Mouse (Mus musculus): ENCODE measurements at regions not wholly inside any gene's neighbourhood (a gene's known extent, or its start where the extent isn't known, plus 50 kb on each side); places are given as distances from the start of the nearest gene placed in this dataset.
A peak's percentile ranks its signal among the peaks of the same experiment; 100 is the strongest.

DNA sequence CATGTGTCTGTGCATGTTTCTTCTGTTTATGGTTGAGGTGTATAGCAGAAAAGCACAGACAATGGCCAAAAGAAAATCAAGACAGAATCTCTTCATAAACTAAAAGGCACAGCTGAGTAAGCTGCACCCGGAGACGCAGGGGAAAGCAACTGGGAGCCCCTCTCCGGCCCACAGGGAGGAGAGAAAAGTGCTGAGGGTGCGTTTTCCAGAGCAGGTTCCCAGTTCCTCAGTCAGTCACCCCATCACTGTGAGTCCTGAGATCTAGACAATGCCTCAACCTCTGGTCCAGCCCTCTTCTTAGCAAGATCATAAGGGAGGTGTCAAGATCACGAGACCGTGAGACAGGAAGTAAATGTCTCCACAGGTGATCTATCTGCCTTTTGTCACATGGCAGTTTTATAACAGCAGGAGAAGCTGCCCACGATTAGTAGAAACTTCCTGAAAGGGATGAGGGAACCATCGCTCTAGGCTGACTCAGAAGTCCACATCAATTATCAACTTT lies 110.7 kb downstream of the Tmem17 start:
- no peaks in the 10 kb centered on the region for H3K36me3 ChIP-seq (replicated peaks)
- DNase-seq (ENCODE audit: low spot score): no peak
- H3K9me3 ChIP-seq: no peaks in the 10 kb centered on the region
- no peaks in the 10 kb centered on the region for H3K27me3 ChIP-seq (replicated peaks; ENCODE audit: low read depth, poor library complexity, severe bottlenecking)
- no peak overlapping the region for H3K4me3 ChIP-seq
- peak overlapping the region; percentile 59; the same call in 1 of the 2 replicates for H3K27ac ChIP-seq (replicated peaks)
- 74% methylated on average over 8 of the region's 8 CpGs for WGBS
- peaks cover 8% of the 10 kb centered on the region for H3K4me1 ChIP-seq

DNA sequence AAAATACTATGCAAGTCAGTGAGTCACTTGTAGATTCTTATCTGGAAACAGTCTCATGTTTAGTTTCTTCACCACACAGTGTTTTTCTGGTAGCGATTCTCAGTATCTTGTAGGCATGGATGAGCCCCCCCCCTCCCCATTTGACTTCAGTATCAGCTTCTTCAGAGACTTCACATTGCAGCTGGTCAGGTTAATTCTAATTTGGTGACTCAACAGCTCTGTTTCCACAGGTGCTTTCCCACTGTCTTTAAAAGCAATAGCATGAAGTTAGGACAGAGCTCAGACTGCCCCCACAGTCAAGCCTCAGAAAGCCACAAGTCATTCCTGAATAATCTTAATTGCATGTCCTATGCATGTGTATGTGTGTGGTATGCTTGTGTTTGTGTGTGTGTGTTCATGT lies 114.5 kb downstream of the Tmem17 start:
- Histone ChIP-seq H3K9me3 (no peaks in the 10 kb centered on the region), H3K27me3 (replicated peaks; ENCODE audit: low read depth, poor library complexity, severe bottlenecking) (no peaks in the 10 kb centered on the region), H3K4me3 (no peak overlapping the region), H3K4me1 (peaks cover 19% of the 10 kb centered on the region), H3K27ac (replicated peaks) (no peak overlapping the region), H3K36me3 (replicated peaks) (no peaks in the 10 kb centered on the region)
- WGBS: 94% methylated on average over 1 of the region's 1 CpGs
- no peak for DNase-seq (ENCODE audit: low spot score)

DNA sequence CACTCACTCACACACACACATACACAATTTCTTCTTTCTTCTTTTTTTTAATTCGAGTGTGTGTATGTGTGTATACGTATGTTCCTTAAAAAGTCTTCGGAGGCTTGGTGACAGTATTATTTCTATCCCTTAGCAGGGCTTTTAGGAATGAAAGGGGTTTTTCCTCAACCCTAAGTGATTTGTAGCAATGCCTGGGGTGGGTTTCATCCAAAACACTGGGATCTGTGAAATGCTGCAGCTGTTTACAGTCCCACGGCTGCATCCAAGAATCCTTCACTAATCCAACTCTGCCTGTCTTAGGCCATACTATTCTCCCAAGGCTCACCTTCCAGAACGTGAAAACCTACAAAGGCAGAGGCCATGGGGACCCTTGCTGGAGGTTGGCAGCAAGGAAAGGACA lies 116.6 kb downstream of the Tmem17 start:
- WGBS: 93% methylated on average over 5 of the region's 5 CpGs
- no peaks in the 10 kb centered on the region for H3K36me3 ChIP-seq (replicated peaks)
- no peaks in the 10 kb centered on the region for H3K9me3 ChIP-seq
- no peak for DNase-seq (ENCODE audit: low spot score)
- H3K27ac ChIP-seq (replicated peaks): no peak overlapping the region
- no peak overlapping the region for H3K4me3 ChIP-seq
- peaks cover 25% of the 10 kb centered on the region for H3K4me1 ChIP-seq
- H3K27me3 ChIP-seq (replicated peaks; ENCODE audit: low read depth, poor library complexity, severe bottlenecking): no peaks in the 10 kb centered on the region

DNA sequence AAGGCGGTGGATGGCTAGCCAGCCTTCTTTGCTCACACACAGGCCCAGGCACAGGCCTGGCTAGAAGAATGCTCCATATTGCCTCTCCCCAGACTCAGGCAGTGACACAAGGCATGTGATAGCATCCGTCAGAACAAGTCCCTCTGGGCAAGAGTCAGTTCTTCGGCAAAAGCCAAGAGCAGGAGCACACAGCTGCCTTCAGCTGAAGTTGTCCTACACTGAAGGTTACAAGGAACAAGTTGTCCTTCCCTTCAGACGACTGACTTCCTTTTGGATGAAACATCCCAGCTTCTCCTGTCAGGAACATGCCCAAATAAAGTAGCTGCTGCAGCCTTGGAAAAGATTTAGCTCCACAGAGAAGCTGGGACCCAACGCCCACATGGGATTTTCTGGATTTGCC lies 117.1 kb downstream of the Tmem17 start:
- H3K27ac ChIP-seq (replicated peaks): peak overlapping the region; percentile 75; the same call in 1 of the 2 replicates
- H3K4me1 ChIP-seq: peaks cover 25% of the 10 kb centered on the region
- no peaks in the 10 kb centered on the region for H3K27me3 ChIP-seq (replicated peaks; ENCODE audit: low read depth, poor library complexity, severe bottlenecking)
- no peak for DNase-seq (ENCODE audit: low spot score)
- H3K36me3 ChIP-seq (replicated peaks): no peaks in the 10 kb centered on the region
- no peaks in the 10 kb centered on the region for H3K9me3 ChIP-seq
- H3K4me3 ChIP-seq: peak overlapping the region; percentile 44; the same call in 1 of the 2 replicates
- WGBS: 84% methylated on average over 5 of the region's 5 CpGs

DNA sequence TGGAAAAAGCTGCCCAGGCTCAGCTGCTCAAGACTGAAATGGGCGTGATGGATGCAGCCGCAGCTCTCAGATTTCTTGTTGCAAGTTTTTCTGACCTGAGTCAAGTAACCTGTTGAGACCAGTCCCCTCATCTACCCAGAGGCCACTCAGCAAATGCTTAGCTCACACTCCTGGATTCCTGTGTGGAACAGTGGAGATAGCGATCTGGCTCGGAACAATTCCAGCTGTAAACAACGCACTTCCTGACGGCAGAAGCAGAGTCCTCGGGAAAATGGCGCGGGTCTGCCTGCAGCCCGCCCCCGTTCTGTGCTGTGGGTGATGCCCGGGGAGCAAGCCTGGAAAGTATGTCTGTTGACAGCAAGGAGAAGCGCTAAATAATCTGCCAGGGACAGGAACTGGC lies 117.7 kb downstream of the Tmem17 start:
- WGBS: 20% methylated on average over 13 of the region's 13 CpGs

DNA sequence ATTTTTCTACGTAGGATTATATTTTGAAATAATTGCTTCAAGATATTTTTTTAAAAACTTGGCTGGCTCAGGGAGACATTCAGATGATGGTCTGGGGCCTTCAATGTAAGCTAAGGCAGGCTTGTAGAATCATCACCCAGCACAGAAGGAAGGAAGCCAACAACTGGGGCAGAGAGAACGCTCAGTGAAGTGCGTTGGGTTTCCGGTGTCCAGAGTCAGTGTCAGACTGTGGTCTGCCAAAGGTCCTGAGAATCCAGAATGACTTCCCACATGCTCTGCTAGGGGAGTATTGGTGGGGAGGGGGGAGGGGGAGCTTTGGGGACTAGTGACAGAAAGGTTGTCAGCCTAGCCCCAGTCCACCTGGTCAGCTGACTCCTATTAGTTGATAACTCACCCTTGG lies 118.1 kb downstream of the Tmem17 start:
- H3K27ac ChIP-seq (replicated peaks): peak overlapping the region; percentile 75
- WGBS: 70% methylated on average over 4 of the region's 4 CpGs

More for the DNA sequence above, 117.7 kb downstream of the Tmem17 start:
- peak overlapping the region; percentile 44 for H3K4me3 ChIP-seq
- H3K27me3 ChIP-seq (replicated peaks; ENCODE audit: low read depth, poor library complexity, severe bottlenecking): no peaks in the 10 kb centered on the region
- peaks cover 25% of the 10 kb centered on the region for H3K4me1 ChIP-seq
- peak overlapping the region; percentile 75 for H3K27ac ChIP-seq (replicated peaks)
- DNase-seq (ENCODE audit: low spot score): peak; percentile 58
- no peaks in the 10 kb centered on the region for H3K36me3 ChIP-seq (replicated peaks)
- H3K9me3 ChIP-seq: no peaks in the 10 kb centered on the region

DNA sequence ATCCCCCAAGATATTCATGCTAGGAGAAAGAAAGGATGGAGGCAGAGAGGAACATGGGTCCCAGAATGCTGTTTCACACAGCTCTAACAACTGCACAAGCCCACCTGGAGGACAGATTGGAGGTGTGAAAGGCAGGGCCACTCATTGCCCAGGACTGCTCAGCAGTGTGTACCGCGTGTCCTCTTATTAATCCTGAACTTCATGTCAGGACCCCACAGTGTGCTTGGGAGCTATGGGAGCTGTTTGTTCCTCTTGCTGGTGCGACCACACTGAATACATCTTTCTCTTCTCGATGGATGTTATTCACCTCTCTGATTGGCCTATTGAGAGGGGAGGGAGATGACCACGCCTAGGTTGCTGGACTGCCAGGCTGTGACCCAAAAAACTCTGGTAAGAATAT lies 119.1 kb downstream of the Tmem17 start:
- Histone ChIP-seq H3K9me3 (no peaks in the 10 kb centered on the region), H3K27ac (replicated peaks) (no peak overlapping the region), H3K27me3 (replicated peaks; ENCODE audit: low read depth, poor library complexity, severe bottlenecking) (no peaks in the 10 kb centered on the region), H3K4me3 (no peak overlapping the region), H3K36me3 (replicated peaks) (no peaks in the 10 kb centered on the region), H3K4me1 (peaks cover 25% of the 10 kb centered on the region)
- WGBS: 80% methylated on average over 5 of the region's 5 CpGs
- DNase-seq (ENCODE audit: low spot score): no peak

More for the DNA sequence above, 118.1 kb downstream of the Tmem17 start:
- H3K27me3 ChIP-seq (replicated peaks; ENCODE audit: low read depth, poor library complexity, severe bottlenecking): no peaks in the 10 kb centered on the region
- no peaks in the 10 kb centered on the region for H3K9me3 ChIP-seq
- no peak for DNase-seq (ENCODE audit: low spot score)
- H3K36me3 ChIP-seq (replicated peaks): no peaks in the 10 kb centered on the region
- peaks cover 25% of the 10 kb centered on the region for H3K4me1 ChIP-seq
- peak overlapping the region; percentile 44 for H3K4me3 ChIP-seq

DNA sequence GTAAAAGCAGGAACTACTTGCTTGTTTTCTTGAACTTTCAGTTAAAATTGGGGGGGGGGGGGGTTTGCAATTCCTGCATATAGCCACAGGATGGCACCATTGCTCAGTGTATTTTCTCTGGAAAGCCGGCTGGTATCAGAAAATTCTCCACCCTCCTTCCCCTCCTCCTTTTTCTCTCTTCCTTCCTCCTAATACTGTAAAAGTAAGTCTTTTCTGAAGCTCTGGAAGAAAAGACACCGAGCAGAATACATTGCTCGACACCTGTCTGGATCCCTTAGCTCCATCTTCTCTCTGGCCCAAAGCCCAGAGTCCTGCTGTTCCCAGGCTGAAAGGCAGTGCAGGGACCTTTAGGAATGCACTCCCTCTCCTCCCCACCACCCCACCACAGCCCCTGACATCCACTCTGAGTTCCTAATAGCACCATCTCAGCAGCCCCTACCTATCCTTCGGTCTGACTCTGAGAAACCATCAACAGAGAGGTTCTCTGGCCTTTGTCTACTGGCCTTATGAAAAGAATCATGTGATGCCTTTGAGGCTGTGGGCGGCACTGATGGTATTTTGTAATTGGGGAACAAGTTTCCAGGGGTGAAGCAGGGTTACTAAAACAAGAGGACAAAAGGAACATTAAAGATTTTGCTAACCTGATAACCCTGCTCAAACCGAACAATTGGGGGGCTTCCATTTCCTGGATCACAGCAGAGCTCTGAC lies 119.9 kb downstream of the Tmem17 start:
- DNase-seq (ENCODE audit: low spot score): peak; percentile 67
- 20% methylated on average over 6 of the region's 6 CpGs for WGBS

DNA sequence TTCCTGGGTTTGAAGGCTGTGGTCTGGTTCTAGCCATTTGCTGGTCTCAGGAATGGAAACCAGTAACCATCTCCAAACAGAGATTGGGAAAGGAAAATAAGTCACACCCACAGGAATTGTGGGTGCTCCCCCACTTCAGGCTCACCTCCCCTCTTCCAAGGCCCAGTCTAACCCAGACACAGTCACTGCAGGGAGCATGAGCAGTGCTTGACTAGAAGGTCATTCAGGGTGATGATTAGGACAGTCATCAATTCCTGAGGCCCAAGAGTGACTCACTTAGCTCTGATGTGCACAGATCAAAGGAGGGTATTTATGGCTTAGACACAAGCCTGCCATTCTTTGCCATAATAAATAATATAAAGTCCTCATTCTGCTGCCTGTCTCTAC lies 120.4 kb downstream of the Tmem17 start:
- H3K9me3 ChIP-seq: no peaks in the 10 kb centered on the region
- peaks cover 25% of the 10 kb centered on the region for H3K4me1 ChIP-seq
- H3K27ac ChIP-seq (replicated peaks): no peak overlapping the region
- no peaks in the 10 kb centered on the region for H3K27me3 ChIP-seq (replicated peaks; ENCODE audit: low read depth, poor library complexity, severe bottlenecking)
- no peaks in the 10 kb centered on the region for H3K36me3 ChIP-seq (replicated peaks)
- DNase-seq (ENCODE audit: low spot score): no peak
- no peak overlapping the region for H3K4me3 ChIP-seq

More for the DNA sequence above, 119.9 kb downstream of the Tmem17 start:
- Histone ChIP-seq H3K27ac (replicated peaks) (peak overlapping the region; percentile 57; the same call in 1 of the 2 replicates), H3K27me3 (replicated peaks; ENCODE audit: low read depth, poor library complexity, severe bottlenecking) (no peaks in the 10 kb centered on the region), H3K4me1 (peaks cover 25% of the 10 kb centered on the region), H3K9me3 (no peaks in the 10 kb centered on the region), H3K4me3 (no peak overlapping the region), H3K36me3 (replicated peaks) (no peaks in the 10 kb centered on the region)

DNA sequence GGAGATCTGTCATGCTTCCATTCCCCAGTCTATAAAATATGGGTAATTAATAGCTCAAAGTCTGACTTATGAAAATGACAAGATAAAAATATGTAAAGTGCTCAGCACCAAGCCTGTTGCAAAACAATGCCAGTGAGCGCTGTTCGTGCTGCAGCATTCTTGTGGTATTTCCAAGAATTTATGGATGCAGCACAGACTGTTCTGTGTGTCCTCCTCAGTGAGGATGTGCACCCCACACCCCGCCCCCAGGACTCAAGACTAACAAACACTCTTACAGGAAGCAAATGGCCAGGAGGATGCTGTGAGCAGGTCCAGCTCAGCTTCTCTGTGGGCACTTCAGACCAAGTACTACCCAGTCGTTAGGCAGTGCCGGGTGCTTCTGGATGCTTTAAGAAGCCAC lies 121.1 kb downstream of the Tmem17 start:
- no peaks in the 10 kb centered on the region for H3K9me3 ChIP-seq
- 83% methylated on average over 5 of the region's 5 CpGs for WGBS
- peaks cover 25% of the 10 kb centered on the region for H3K4me1 ChIP-seq
- DNase-seq (ENCODE audit: low spot score): no peak
- H3K27me3 ChIP-seq (replicated peaks; ENCODE audit: low read depth, poor library complexity, severe bottlenecking): no peaks in the 10 kb centered on the region
- H3K36me3 ChIP-seq (replicated peaks): no peaks in the 10 kb centered on the region
- no peak overlapping the region for H3K4me3 ChIP-seq
- no peak overlapping the region for H3K27ac ChIP-seq (replicated peaks)

DNA sequence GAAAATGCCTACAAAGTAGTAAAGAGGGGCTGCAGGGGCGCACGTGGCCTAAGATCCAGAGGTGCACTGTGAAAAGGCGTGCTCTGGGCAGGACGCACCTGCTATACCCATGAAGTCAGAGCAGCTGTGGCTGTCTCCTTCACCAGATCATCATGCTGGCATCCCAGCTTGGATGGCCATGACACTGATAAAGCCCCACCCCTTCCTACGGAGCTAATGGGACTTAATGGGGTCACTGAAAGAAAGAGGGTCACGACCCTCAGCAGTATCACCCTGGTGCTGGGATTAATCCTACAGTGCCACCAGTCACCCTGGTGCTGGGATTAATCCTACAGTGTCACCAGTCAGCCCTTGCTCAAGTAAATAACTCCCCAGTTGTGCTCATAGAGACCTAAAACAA lies 122.1 kb downstream of the Tmem17 start:
- H3K9me3 ChIP-seq: no peaks in the 10 kb centered on the region
- no peak overlapping the region for H3K27ac ChIP-seq (replicated peaks)
- peaks cover 22% of the 10 kb centered on the region for H3K4me1 ChIP-seq
- H3K36me3 ChIP-seq (replicated peaks): no peaks in the 10 kb centered on the region
- 59% methylated on average over 6 of the region's 6 CpGs for WGBS
- no peak for DNase-seq (ENCODE audit: low spot score)
- H3K27me3 ChIP-seq (replicated peaks; ENCODE audit: low read depth, poor library complexity, severe bottlenecking): no peaks in the 10 kb centered on the region
- no peak overlapping the region for H3K4me3 ChIP-seq

DNA sequence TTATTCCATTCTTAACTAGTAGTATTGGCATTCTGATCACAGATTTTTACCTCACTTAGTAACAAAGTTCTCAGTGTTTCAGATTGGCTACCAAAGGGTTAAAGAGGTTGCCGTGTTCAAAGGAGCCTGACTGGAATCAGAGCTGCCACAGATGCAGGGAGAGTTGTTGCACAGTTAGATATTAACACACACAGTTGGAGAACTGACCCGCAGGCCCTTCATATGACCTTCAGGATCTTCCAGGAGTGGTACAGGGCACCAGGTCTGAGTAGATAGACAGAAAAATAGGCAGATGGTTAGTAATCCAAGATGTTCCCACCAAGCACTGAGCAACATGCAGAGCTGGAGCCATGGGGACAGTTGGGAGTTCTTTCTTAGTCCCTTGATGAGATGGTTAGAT lies 123.1 kb downstream of the Tmem17 start:
- no peaks in the 10 kb centered on the region for H3K27me3 ChIP-seq (replicated peaks; ENCODE audit: low read depth, poor library complexity, severe bottlenecking)
- peaks cover 11% of the 10 kb centered on the region for H3K4me1 ChIP-seq
- no peaks in the 10 kb centered on the region for H3K9me3 ChIP-seq
- 57% methylated on average over 2 of the region's 2 CpGs for WGBS
- no peak overlapping the region for H3K27ac ChIP-seq (replicated peaks)
- no peak overlapping the region for H3K4me3 ChIP-seq
- no peaks in the 10 kb centered on the region for H3K36me3 ChIP-seq (replicated peaks)
- DNase-seq (ENCODE audit: low spot score): no peak

DNA sequence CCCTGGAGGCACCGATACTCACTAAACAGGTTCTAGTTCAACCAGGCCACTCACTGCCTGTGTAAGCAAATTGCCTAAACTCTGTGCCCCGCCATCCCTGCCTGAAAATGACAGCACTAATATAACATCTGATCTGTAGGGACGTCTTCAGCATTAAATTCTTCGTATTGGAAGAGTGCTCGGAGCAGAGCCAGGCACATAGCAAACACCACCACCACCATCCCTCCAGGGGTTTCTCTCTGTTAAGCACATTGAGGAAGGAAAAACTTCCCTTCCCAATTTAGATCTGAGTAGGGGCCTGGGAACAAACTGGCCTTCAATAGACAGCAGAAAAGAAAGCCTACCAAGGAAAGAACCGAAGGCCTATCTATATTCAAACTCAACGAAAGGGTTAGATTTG lies 124.4 kb downstream of the Tmem17 start:
- 79% methylated on average over 7 of the region's 7 CpGs for WGBS
- Histone ChIP-seq H3K4me1 (peaks cover 16% of the 10 kb centered on the region), H3K27ac (replicated peaks) (no peak overlapping the region), H3K27me3 (replicated peaks; ENCODE audit: low read depth, poor library complexity, severe bottlenecking) (no peaks in the 10 kb centered on the region), H3K9me3 (no peaks in the 10 kb centered on the region), H3K36me3 (replicated peaks) (no peaks in the 10 kb centered on the region), H3K4me3 (no peak overlapping the region)
- no peak for DNase-seq (ENCODE audit: low spot score)
